Mouse (Mus musculus): ENCODE data around the gene T. TPM values are rescaled to one million over a fixed set of nuclear protein-coding genes. Genes with fewer than 3 reads are reported as not detected.

Gene T
- polyA plus RNA-seq, 1 experiment from 2014 or later, result 0.27 TPM

DNA sequence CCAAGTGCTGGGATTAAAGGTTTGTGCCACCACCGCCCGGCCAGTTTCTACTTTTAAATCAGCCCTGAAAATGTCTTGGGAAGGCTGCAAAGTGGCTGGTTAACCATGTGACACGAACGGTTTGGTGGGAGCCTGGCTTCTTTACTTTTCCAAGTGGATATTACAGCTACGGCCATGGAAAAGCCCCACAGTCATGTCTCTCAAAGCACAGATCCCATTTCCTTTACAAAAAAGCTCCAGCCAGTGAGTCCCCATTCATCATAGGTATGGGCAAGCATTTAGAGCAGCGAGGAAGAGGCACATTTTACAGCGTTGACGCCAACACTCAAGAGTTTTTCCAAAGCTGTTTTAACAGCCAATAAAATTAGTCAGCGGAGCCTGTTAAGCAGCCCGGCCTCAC, 47.6 kb downstream of the T start:
- H3K27me3 ChIP-seq (ENCODE audit: control insufficient read depth, insufficient read depth, low read length), result no peaks in the 10 kb centered on the region
- H3K9me3 ChIP-seq (ENCODE audit: control insufficient read depth, low read length), result no peaks in the 10 kb centered on the region
- ATAC-seq (ENCODE audit: low FRiP score), result no peak
- H3K4me3 ChIP-seq (replicated peaks; ENCODE audit: low read length), result no peak overlapping the region
- no peak for DNase-seq (ENCODE audit: low spot score)
- no peaks in the 10 kb centered on the region for H3K4me1 ChIP-seq (replicated peaks; ENCODE audit: control insufficient read depth, insufficient read depth, low read length)
- no peak overlapping the region for H3K27ac ChIP-seq
- no peaks in the 10 kb centered on the region for H3K36me3 ChIP-seq (replicated peaks; ENCODE audit: control insufficient read depth, insufficient read depth)
- WGBS, result 90% methylated on average over 10 of the region's 10 CpGs
- H3K9ac ChIP-seq, result no peak overlapping the region
- H3K4me2 ChIP-seq (replicated peaks), result no peak overlapping the region

DNA sequence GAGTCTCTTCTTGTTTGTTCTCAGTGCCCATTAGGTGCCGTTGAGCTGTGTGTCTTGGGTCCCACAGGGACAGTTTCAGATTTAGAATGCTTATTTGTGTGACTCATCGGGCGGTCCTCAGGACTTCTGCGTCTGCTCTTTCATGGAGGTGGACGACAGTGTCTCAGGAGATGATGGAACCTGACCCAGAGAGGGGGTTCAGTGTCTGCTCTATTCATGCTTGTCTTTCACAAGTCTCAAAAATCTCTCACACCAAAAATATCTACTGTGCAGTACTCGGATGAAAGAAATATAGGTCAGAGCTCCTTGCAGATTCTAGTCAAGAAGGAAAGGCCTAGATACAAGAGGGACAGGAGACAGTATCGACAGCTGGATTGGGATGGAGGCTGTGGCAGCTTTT, 48.7 kb downstream of the T start:
- H3K4me1 ChIP-seq (replicated peaks; ENCODE audit: control insufficient read depth, insufficient read depth, low read length), result no peaks in the 10 kb centered on the region
- no peaks in the 10 kb centered on the region for H3K36me3 ChIP-seq (replicated peaks; ENCODE audit: control insufficient read depth, insufficient read depth)
- no peak overlapping the region for H3K4me2 ChIP-seq (replicated peaks)
- no peak overlapping the region for H3K9ac ChIP-seq
- H3K9me3 ChIP-seq (ENCODE audit: control insufficient read depth, low read length), result no peaks in the 10 kb centered on the region
- no peak for DNase-seq (ENCODE audit: low spot score)
- H3K4me3 ChIP-seq (replicated peaks; ENCODE audit: low read length), result no peak overlapping the region
- no peak overlapping the region for H3K27ac ChIP-seq
- 90% methylated on average over 7 of the region's 7 CpGs for WGBS
- no peaks in the 10 kb centered on the region for H3K27me3 ChIP-seq (ENCODE audit: control insufficient read depth, insufficient read depth, low read length)
- no peak for ATAC-seq (ENCODE audit: low FRiP score)

DNA sequence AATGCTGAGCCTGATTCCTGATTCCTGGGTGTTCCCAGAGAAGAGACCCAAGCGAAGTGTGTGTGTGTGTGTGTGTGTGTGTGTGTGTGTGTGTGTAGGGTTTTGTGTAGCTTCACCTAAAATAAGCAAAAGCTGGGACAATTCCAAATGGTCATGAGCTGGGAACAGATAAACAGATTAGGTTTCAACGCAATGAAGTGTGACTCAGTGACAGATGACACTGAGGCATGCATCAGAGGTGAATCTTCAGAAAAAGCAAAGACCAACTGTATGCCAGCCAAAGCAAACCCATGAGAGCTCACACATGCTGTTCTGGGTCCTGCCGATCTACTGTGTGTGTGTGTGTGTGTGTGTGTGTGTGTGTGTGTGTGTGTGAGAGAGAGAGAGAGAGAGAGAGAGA, 50.0 kb downstream of the T start:
- ATAC-seq (ENCODE audit: low FRiP score) (no peak), DNase-seq (ENCODE audit: low spot score) (no peak)
- Histone ChIP-seq H3K36me3 (replicated peaks; ENCODE audit: control insufficient read depth, insufficient read depth) (no peaks in the 10 kb centered on the region), H3K27me3 (ENCODE audit: control insufficient read depth, insufficient read depth, low read length) (no peaks in the 10 kb centered on the region), H3K9ac (no peak overlapping the region), H3K9me3 (ENCODE audit: control insufficient read depth, low read length) (no peaks in the 10 kb centered on the region), H3K27ac (no peak overlapping the region), H3K4me3 (replicated peaks; ENCODE audit: low read length) (no peak overlapping the region), H3K4me1 (replicated peaks; ENCODE audit: control insufficient read depth, insufficient read depth, low read length) (no peaks in the 10 kb centered on the region), H3K4me2 (replicated peaks) (no peak overlapping the region)
- 76% methylated on average over 3 of the region's 3 CpGs for WGBS

DNA sequence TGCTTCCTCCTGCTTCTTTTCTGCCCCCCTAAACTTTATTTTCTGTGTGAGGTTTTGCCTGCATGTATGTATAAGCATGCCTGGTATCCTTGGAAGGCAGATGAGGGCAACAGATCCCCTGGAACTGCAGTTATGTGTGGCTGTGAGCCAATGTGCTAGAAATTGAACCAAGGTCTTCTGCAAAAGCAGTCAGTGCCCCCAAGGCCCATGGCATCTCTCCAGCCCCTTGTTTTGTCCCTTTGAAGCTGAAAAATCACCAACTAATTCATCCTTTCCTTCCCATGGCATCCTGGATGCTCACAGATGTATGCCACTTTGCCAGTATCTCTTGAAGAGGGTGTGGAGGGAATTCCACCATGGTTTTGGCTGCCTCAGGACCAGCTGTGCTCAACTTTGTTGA, 50.9 kb downstream of the T start:
- ATAC-seq (ENCODE audit: low FRiP score) (no peak), DNase-seq (ENCODE audit: low spot score) (no peak)
- H3K4me1 ChIP-seq (replicated peaks; ENCODE audit: control insufficient read depth, insufficient read depth, low read length), result no peaks in the 10 kb centered on the region
- no peak overlapping the region for H3K4me2 ChIP-seq (replicated peaks)
- no peak overlapping the region for H3K4me3 ChIP-seq (replicated peaks; ENCODE audit: low read length)
- no peak overlapping the region for H3K9ac ChIP-seq
- no peak overlapping the region for H3K27ac ChIP-seq
- no peaks in the 10 kb centered on the region for H3K27me3 ChIP-seq (ENCODE audit: control insufficient read depth, insufficient read depth, low read length)
- H3K9me3 ChIP-seq (ENCODE audit: control insufficient read depth, low read length), result no peaks in the 10 kb centered on the region
- H3K36me3 ChIP-seq (replicated peaks; ENCODE audit: control insufficient read depth, insufficient read depth), result no peaks in the 10 kb centered on the region

DNA sequence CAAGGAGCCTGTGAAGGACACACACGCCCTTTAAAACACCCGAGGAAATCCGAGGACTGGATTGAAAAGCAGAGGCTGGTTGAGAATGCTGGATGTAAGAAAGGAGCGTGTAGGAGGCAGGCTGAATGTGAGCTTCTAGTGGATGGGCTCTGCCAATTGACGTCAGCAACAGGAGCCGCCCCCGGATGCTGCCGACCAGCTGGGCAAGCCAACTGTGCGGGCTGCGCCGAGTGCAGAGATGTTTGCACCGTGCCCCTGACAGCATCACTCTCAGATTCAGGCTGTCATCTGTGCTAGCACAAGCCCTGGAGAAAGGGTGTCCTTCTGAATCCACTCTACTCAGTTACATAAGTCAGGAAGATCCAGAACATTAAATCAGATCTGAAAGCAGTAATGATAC, 53.6 kb downstream of the T start:
- Histone ChIP-seq H3K4me3 (replicated peaks; ENCODE audit: low read length) (no peak overlapping the region), H3K4me2 (replicated peaks) (no peak overlapping the region), H3K36me3 (replicated peaks; ENCODE audit: control insufficient read depth, insufficient read depth) (no peaks in the 10 kb centered on the region), H3K9ac (no peak overlapping the region), H3K4me1 (replicated peaks; ENCODE audit: control insufficient read depth, insufficient read depth, low read length) (no peaks in the 10 kb centered on the region), H3K9me3 (ENCODE audit: control insufficient read depth, low read length) (no peaks in the 10 kb centered on the region), H3K27ac (no peak overlapping the region), H3K27me3 (ENCODE audit: control insufficient read depth, insufficient read depth, low read length) (no peaks in the 10 kb centered on the region)
- no peak for ATAC-seq (ENCODE audit: low FRiP score)
- DNase-seq (ENCODE audit: low spot score), result no peak
- 61% methylated on average over 12 of the region's 12 CpGs for WGBS

DNA sequence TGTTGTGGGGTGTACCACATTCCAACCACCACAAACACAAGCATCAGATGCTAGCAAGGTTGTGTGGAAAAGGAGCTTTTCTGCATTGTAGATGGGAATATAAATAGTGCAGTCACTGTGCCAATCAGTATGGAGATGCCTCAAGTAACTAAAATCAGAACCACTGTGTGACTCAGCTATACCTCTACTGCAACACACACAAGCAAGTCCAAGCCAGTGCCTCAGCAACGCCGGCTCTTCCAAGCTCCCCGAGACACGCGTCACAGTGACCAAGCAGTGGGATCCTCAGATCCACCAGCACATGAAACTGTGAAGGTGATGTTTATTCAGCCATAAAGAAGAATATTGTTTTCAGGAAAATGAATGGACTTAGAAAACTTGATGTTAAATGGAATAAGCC, 56.7 kb downstream of the T start:
- Histone ChIP-seq H3K27ac (no peak overlapping the region), H3K4me3 (replicated peaks; ENCODE audit: low read length) (no peak overlapping the region), H3K36me3 (replicated peaks; ENCODE audit: control insufficient read depth, insufficient read depth) (no peaks in the 10 kb centered on the region), H3K4me1 (replicated peaks; ENCODE audit: control insufficient read depth, insufficient read depth, low read length) (no peaks in the 10 kb centered on the region), H3K9me3 (ENCODE audit: control insufficient read depth, low read length) (no peaks in the 10 kb centered on the region), H3K9ac (no peak overlapping the region), H3K27me3 (ENCODE audit: control insufficient read depth, insufficient read depth, low read length) (no peaks in the 10 kb centered on the region), H3K4me2 (replicated peaks) (no peak overlapping the region)
- ATAC-seq (ENCODE audit: low FRiP score) (no peak), DNase-seq (ENCODE audit: low spot score) (no peak)
- WGBS, result 89% methylated on average over 5 of the region's 5 CpGs

Other genes starting within 250 kb of the T start
- gene Ccr6, start 198.4 kb upstream of the T start, polyA plus RNA-seq (2014; fragmentation: Nextera tagmentation; extraction: Ambion mirVana), result not detected in 2 replicates
- gene Mpc1, start 151.5 kb upstream of the T start, polyA plus RNA-seq (2014; fragmentation: Nextera tagmentation; extraction: Ambion mirVana), result 380 and 389 TPM in 2 replicates
- 152 and 175 TPM in 2 replicates for gene Sft2d1, start 123.3 kb upstream of the T start, polyA plus RNA-seq (2014; fragmentation: Nextera tagmentation; extraction: Ambion mirVana)
- 20.9 and 22.7 TPM in 2 replicates for gene Prr18, start 97.0 kb upstream of the T start, polyA plus RNA-seq (2014; fragmentation: Nextera tagmentation; extraction: Ambion mirVana)
- gene T2, start 78.4 kb upstream of the T start, polyA plus RNA-seq (2014; fragmentation: Nextera tagmentation; extraction: Ambion mirVana), result 0.31 and 0.53 TPM in 2 replicates
- gene Pde10a, start 90.9 kb downstream of the T start, polyA plus RNA-seq (2014; fragmentation: Nextera tagmentation; extraction: Ambion mirVana), result 14.7 and 15.8 TPM in 2 replicates
- not detected in 2 replicates for gene Gm17087, start 132.5 kb downstream of the T start, polyA plus RNA-seq (2014; fragmentation: Nextera tagmentation; extraction: Ambion mirVana)